Mouse (Mus musculus) cerebellum, postnatal 4 days (tissue): ENCODE data around the gene Otulinl.

Experiments
- DNase-seq, 2 experiments: peaks; one replicate each; pipeline ENCODE4 v3.0.0; 2022; ENCODE audit warnings: low spot score in 2 of 2, mixed read lengths in 1 of 2

The Otulinl gene

DNA sequence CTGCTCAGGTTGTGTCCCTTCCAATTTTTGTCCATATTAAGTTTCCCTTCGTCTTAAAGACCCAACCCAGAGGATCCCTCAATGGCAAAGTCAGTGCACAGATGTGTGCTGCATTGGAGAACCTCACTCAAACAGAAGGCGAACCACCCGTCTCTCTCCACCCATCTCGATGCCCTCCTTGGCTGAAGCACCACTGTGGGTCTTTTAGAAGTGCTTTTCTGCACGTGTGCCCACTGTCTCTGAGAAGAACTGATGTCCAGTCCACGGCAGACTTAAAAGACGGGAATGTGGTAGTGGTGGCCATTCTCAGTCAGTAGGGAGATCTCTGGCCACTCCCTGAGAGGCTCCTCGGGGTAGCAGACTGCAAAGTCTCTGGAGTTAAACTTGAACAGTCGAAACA lies 24.8 kb downstream of the Otulinl start:
- no peak for DNase-seq

- DNase-seq: no peak
These were observed 26.4 kb downstream of the Otulinl start for GRCm38 (mm10) chr15:27655015-27655414.

DNA sequence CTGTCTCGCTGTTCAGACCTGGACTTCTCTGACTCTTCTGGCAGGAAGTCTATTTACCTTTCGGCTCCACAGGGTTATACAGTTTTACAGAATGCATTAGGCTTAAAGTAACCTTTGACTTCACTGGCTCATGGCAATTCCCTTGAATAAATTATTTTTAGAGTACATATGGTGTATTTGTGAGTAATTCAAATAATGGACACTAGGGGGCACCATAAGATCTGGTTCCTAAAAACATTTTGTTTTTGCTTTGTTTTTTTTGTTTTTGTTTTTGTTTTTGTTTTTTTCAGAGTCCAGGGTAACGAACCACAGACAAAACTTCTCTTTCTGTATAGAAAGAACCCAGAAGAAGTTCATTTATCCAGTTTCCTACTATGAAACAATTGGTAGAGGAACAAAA lies 33.7 kb downstream of the Otulinl start:
- DNase-seq: no peak

DNA sequence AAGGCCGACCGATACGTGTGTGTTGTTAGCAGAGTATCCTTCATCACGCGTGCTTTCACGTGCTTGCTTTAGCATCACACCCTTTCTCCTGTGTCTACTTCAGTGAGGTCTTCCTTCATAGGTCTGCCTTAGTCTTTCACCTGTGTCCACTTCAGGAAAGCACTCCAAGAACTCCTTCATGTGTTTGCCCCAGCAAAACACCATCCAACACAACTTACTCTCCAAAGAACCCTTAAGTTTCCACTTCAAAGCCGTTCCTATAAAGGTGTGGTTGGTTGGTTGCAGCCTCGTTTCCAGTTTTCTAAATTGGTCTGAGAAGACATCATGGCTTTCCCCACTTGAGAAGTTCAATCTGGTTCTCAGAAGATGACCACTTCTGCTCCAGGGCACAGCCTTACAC lies 34.7 kb downstream of the Otulinl start:
- DNase-seq: no peak

- no peak for DNase-seq
These were observed 36.1 kb downstream of the Otulinl start for GRCm38 (mm10) chr15:27645250-27645649.

DNA sequence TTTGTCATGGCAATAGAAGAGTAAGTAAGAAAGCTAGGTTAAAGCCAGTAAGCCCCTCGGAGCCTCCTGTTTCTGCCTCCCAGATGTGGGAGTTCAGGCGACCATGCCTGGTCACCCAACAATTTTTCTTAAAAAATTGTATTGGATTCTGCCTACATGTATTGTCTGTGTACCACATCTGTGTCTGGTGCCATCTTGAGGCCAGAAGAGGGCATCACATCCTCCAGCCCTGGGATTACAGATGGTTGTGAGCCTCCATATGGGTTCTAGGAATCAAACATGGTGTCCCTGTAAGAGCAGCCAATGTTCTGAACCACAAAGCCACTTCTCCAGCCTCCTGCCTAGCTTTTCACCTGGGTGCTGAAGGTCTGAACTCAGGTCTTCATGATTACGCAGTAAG lies 38.5 kb downstream of the Otulinl start:
- DNase-seq: no peak

- no peak for DNase-seq
These were observed 40.2 kb downstream of the Otulinl start for GRCm38 (mm10) chr15:27641171-27641570.

DNA sequence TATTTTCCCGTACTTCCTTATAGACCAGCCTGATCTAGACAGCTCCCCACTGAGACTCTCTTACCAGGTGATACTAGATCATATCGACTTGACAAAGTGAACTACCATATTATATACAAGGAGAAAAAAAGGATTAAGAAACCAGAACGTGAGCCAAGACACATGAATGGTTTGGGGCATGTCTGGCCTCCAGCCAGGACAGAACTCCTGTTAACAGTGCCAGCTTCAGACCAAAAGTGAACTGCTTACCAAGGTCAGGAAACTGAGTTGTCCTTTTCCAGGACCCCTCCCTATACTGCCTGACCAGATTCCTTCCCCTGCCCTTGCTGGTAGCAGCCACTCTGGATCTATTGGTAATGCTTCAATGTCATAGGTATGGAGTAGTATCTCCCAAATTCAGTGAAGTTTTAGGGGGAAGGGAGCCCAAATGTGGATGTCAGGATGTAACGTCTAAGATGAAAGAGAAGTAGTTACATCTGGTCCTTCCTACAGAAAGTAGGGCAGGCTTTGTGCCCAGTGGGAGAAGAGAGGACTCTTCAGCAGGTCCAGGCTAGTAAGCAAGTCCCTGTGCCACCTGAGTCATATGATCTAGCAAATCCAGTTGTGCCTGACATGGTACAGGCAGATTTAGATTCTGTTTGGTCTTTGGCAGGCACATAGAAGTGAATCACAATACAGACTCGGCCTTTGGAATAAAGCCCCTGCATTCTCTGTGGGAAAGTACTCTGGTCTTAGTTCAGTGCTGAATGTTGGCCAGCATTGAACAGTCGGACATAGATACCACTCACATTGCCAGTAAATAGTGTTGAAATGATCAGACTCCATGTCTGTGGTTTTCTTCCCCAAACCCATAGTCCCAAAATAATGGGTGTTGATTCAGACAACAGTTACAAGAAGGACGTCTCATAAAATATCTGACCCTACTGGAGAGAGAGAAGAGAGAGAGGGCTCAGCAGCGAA lies 47.2 kb downstream of the Otulinl start:
- no peak for DNase-seq

DNA sequence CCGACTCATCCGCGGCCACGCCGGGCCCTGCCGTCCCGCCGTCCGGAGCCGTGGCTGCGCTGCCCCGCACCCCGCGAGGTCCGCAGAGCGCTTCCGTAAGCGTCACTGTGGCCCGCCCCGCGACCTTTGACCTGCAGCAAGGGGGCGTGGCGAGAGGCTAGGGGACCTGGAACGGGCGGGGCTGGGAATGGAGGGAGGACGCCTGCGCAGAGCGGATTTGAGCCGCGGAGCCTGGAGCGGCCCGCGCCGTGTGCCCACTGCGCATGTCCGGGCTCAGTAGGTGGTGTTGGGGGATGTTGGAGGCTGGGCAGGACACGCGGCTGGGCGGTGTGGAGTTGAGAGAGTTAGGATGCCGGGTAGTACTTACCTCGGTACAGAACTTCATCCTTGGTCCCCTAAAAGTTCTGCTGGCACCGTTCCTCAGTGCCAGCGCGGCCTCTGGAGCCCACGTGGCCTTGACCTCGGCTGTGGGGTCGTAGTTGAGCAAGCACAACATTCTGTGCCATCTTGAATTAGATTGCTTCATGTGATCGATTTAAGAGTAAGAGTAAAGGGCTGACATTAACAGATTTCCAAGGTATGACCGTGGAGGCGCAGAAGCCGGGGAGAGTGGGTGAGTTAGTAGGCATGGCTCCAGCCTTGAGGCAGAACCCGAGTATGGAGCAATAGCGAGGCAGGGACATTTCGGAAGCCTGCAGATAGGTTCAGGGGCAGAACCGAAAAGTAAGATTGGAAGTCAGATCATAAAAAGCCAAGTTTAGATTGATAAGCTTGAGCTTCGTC lies 50.6 kb downstream of the Otulinl start, which contains the start of gene Otulin:
TSS of gene Otulin (minus strand) at position 93 of the 783 bp plus-strand sequence.
- DNase-seq: peak; percentile 98 to 99

DNA sequence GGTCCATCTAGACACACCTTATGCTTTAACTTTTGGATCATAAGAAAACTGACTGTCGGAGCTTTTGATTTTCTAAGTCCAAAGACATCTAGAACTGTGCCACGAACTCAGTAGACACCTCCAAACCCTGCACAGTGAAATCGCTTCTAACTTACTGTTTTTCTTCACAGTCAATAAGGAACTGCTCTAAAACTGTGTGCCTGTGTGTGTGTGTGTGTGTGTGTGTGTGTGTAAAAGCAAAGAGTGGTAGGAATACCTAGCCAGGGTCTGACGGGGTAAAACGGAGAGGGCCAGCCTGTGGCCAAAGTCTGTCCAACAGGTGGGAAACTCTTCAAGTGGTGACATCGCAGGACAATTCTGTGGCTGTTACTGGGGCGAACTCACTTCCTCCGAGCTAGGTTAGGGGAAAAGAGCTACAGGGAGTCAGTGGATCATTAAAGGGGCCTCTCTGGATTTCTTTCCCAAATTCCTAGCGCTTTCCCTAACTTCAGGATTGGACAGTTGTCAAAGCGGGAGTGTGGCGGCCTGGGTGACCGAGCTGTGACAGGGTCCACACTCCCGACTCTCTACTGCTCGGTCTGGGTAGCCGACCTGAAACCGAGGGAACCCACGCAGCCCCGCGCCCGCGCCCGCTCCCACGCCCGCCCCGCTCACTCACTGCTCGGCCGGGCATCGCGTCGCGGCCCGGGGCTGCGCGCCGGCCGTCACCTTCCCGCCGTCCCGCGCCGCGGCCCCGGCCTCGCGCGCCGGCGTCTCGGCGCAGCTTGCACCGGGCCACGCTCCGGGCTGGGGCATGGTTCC lies 51.4 kb downstream of the Otulinl start:
- DNase-seq: no peak

DNA sequence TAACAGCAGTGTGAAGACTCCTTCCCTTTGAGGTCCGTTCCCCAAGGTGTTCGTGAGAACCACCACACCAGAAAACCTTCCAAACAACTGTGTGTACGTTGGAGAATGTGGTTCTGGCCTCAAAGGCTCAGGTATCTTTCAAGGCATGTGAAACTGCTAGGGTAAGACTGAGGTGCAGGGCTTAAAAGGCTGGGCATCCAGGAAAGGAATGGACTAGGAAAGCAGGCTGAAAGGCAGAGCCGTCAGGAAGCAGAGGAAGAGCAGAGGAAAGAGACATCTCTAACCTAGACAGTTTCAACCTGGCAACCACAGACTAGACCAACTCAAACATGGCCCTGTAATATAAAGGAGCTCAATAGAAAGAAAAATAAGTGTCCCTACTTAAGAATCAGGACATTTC lies 52.3 kb downstream of the Otulinl start:
- DNase-seq: no peak

- no peak for DNase-seq
These were observed 53.6 kb downstream of the Otulinl start for GRCm38 (mm10) chr15:27627794-27628193.

- no peak for DNase-seq
These were observed 55.1 kb downstream of the Otulinl start for GRCm38 (mm10) chr15:27626314-27626713.

DNA sequence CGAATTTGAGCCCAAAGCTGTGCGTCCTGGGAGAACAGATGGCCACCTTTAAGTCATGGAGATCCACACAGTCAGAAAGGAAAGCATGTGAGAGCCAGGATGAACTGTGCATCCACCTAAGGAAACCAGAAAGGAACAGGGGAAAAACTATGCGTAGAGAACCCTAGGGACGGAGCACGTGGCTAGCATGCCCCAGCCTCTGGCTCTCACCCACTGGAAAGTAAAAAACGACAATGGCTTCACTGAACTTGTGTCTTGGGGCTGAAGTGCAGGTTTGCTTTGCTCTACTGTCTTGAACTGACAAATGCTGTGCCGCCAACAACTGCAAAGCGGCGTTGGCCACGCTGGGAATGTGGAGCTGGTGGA lies 55.5 kb downstream of the Otulinl start:
- DNase-seq: no peak

DNA sequence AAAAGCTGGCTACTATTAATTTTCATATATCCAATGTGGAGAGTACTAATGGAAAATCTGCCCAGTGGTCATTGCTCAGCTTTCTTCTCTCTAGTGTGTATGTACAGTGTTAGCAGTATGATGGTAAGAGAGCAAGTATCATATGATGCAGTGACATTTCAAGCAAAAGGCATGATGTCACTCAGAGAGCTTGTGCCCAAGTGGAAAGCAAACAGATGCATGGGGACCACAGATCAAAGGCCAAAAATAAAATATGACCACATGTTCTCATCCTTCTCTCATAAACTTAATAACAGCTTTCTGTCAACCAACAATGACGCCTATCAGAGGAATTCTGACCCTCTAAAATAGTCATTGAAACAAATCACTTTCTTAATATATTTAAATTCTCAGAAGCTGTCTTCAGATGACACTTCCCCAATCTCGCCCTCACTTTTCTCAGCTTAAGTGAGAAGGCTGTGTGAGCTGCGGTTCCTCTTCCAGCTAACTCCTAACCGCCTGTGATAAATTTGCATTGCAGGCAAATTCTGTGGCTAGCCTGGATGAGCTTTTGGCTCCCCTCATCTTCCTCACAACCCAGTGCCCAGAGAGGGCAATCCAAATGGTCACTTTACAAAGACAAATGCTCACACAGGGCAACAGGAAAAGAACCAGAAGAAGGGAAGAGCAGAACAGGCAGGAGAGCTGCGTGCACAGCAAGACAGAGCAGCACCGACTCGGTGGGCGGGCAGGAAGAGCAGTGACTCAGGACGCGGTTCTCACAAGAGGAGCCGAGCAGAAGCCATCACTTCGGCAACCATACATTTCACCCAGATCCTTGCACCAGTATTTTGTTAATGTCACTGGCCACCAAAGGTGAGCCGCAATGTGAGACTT lies 56.1 kb downstream of the Otulinl start:
- DNase-seq: no peak

GRCm38 (mm10) chr15:27623286-27623685 lies 58.1 kb downstream of the Otulinl start:
- DNase-seq: no peak

DNA sequence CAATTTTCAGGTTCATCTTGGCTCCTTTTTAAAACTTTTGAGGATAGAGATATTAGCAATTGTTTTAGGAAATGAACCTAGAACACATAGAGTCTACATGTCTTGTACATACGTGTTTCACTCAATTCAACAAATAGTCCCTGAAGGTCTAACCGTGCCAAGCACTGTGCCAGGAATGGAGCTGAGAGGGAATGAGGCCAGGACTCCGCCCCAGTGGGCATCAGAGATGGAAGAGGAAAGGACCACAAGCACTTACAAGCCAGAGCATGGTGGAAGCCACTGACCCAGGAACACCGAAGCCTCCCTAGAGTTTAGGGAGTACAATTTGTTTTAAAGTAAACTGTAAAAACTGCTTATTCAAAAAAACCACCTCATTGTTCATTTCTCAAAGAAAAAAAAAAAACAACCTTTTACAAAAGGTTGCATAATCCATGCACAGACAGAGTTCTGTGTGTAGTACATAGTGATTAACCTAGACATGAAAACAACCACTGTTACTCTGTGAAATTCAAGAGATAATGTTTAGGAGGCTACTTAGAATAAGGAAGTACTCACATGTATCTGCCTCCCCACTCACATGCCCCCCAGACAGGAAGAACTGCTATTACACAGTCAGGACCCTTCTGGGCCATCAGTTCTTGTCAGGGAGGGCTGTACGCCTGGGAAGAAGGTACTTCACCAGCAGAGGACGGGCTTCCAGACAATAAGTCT lies 60.7 kb downstream of the Otulinl start:
- DNase-seq: no peak

DNA sequence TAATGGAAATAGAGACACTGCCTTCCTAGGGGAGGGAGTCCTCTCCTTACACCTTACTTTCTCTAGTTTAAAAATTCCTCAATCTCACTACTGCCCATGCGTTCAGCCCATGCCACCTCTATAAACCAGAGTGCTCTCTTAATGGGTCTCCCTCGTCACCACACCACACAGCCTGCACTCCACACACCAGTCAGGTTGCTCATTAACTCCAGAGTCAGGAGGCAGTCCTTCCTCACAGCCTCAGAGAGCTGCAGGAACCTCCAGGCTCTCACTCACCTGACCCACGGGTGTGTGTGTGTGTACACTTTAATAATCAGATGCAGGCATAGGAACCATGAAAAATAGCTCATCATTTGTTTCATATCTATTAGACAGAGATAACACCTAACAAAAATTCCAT lies 61.7 kb downstream of the Otulinl start:
- DNase-seq: no peak

GRCm38 (mm10) chr15:27618778-27619533 lies 62.4 kb downstream of the Otulinl start:
- no peak for DNase-seq

GRCm38 (mm10) chr15:27617227-27617626 lies 64.2 kb downstream of the Otulinl start:
- no peak for DNase-seq
